Mouse (Mus musculus) cerebellum, adult 2 months (tissue): ENCODE measurements around the gene Spata2l.

Source experiments
- CTCF ChIP-seq: fragments of 200-500 bp; IDR thresholded peaks from 2 replicates; pipeline ENCODE4 v1.5.1; 2011; ENCODE audit warnings: low read depth, mild to moderate bottlenecking, control low read depth, low read length, moderate library complexity, borderline replicate concordance; ENCODE audit not compliant: insufficient read depth
- POLR2A ChIP-seq: fragments of 200-500 bp; IDR thresholded peaks from 2 replicates; pipeline ENCODE4 v1.6.1; 2011; ENCODE audit warnings: low read length, control low read depth, borderline replicate concordance; ENCODE audit not compliant: insufficient read depth

GRCm38 (mm10) chr8:123278445-123278844 lies 42.4 kb upstream of the Spata2l start:
- TF ChIP-seq CTCF (no peak), POLR2A (no peak)
